Mouse (Mus musculus) forebrain, embryonic 14.5 days (tissue): ENCODE results near the gene Tll2. TPM values are rescaled to one million over a fixed set of nuclear protein-coding genes. Genes with fewer than 3 reads are reported as not detected.

Experiments
- ATAC-seq: fragments of 200-750 bp; cut with Nextera tagmentation; 2 replicates; pipeline ENCODE4 v1.8.0; 2017; ENCODE audit warnings: mild to moderate bottlenecking, moderate library complexity
- DNase-seq: peaks from one replicate; pipeline ENCODE4 v3.0.0-alpha.2; 2015; ENCODE audit warnings: low spot score
- H3K27ac ChIP-seq: fragments of 300-500 bp; sonication (generic); 2 replicates; pipeline ENCODE4 v1.5.1; 2014; ENCODE audit warnings: low read depth, mild to moderate bottlenecking, control low read depth, low read length, moderate library complexity
- H3K27me3 ChIP-seq: fragments of 300-500 bp; sonication (generic); replicated peaks from 2 replicates; pipeline ENCODE4 v1.6.1; 2014; ENCODE audit warnings: low read length, control low read depth, mixed read lengths; ENCODE audit not compliant: control insufficient read depth, insufficient read depth
- H3K36me3 ChIP-seq: fragments of 300-500 bp; sonication (generic); 2 replicates; pipeline ENCODE4 v1.6.1; 2014; ENCODE audit warnings: low read length, control low read depth; ENCODE audit not compliant: control insufficient read depth, insufficient read depth
- H3K4me1 ChIP-seq: fragments of 300-500 bp; sonication (generic); 2 replicates; pipeline ENCODE4 v1.6.1; 2014; ENCODE audit warnings: antibody characterized with exemption, low read length, control low read depth; ENCODE audit not compliant: control insufficient read depth, insufficient read depth
- H3K4me2 ChIP-seq: fragments of 300-500 bp; sonication (generic); 2 replicates; pipeline ENCODE4 v1.6.1; 2014; ENCODE audit warnings: mild to moderate bottlenecking, control low read depth, low read length
- H3K4me3 ChIP-seq: fragments of 300-500 bp; sonication (generic); 2 replicates; pipeline ENCODE4 v1.5.1; 2014; ENCODE audit warnings: low read depth, low read length, control low read depth
- H3K9ac ChIP-seq: fragments of 300-500 bp; sonication (generic); 2 replicates; pipeline ENCODE4 v1.6.1; 2014; ENCODE audit warnings: mild to moderate bottlenecking, low read length, control low read depth, moderate library complexity
- H3K9me3 ChIP-seq: fragments of 300-500 bp; sonication (generic); replicated peaks from 2 replicates; pipeline ENCODE4 v1.6.1; 2016; ENCODE audit warnings: low read length, control low read depth, mixed read lengths; ENCODE audit not compliant: control insufficient read depth
- whole genome bisulfite sequencing: fragments of 180-500 bp; shearing (Covaris S2); extraction: QIAGEN DNeasy Blood & Tissue Kit; methylation state at CpG from one replicate; pipeline ENCODE4 v1.1.7; 2014; 5-methylcytosine and 5-hydroxymethylcytosine counted together
- polyA plus RNA-seq: library from polyadenylated mRNA; unstranded; fragments of >200 nt; fragmentation: Nextera tagmentation; extraction: Ambion mirVana; gene quantifications from 2 replicates; pipeline ENCODE4 v1.2.1, GENCODE M21; 2014

Tll2 gene
- polyA plus RNA-seq, 1 experiment from 2014 or later, result 0.97 TPM

GRCm38 (mm10) chr19:41035809-41036551, 170.7 kb downstream of the Tll2 start:
- H3K4me1 ChIP-seq, result no peaks in the 10 kb centered on the region
- H3K4me2 ChIP-seq, result no peak overlapping the region
- H3K9me3 ChIP-seq, result no peaks in the 10 kb centered on the region
- ATAC-seq (no peak), DNase-seq (no peak)
- H3K4me3 ChIP-seq, result no peak overlapping the region
- no peak overlapping the region for H3K27ac ChIP-seq
- WGBS, result 87% methylated on average over 4 of the region's 4 CpGs
- H3K36me3 ChIP-seq, result no peaks in the 10 kb centered on the region
- H3K9ac ChIP-seq, result no peak overlapping the region
- no peaks in the 10 kb centered on the region for H3K27me3 ChIP-seq

Other genes starting within 250 kb of the Tll2 start
- gene Blnk, start 212.3 kb downstream of the Tll2 start, polyA plus RNA-seq, result 0.52 and 0.53 TPM in 2 replicates
- gene Dntt, start 177.6 kb downstream of the Tll2 start, polyA plus RNA-seq, result 0.09 TPM in 1 of 2 replicates, not detected in the other
- gene Opalin, start 129.7 kb downstream of the Tll2 start, polyA plus RNA-seq, result not detected in 2 replicates
- 81.5 and 88.2 TPM in 2 replicates for gene Tm9sf3, start 57.2 kb upstream of the Tll2 start, polyA plus RNA-seq
- gene Pik3ap1, start 178.3 kb upstream of the Tll2 start, polyA plus RNA-seq, result 1.7 and 1.8 TPM in 2 replicates